Mouse (Mus musculus): ENCODE data around the gene Rasgrp3. TPM values are rescaled to one million over a fixed set of nuclear protein-coding genes. Genes with fewer than 3 reads are reported as not detected.
"Not testable (repeated sequence)": the region's sequence is repeated elsewhere in the genome, so short reads cannot be mapped to it uniquely, and the experiment has no call there.

Rasgrp3 gene
- polyA plus RNA-seq, 1 experiment from 2014 or later = 2.9 TPM

DNA sequence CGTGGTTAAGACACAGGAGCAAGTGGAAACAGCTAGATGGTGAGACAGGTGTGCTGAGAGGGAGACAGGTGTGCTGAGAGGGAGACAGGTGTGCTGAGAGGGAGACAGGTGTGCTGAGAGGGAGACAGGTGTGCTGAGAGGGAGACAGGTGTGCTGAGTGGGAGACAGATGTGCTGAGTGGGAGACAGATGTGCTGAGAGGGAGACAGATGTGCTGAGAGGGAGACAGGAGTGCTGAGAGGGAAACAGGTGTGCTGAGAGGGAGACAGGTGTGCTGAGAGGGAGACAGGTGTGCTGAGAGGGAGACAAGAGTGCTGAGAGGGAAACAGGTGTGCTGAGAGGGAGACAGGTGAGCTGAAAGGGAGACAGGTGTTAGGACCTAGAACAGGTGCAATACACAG is 27.5 kb downstream of the Rasgrp3 start:
- H3K4me2 ChIP-seq; DNase-seq; H3K27ac ChIP-seq; H3K36me3 ChIP-seq; H3K9ac ChIP-seq; H3K9me3 ChIP-seq (replicated peaks); H3K27me3 ChIP-seq; ATAC-seq (ENCODE audit: low read depth); H3K4me3 ChIP-seq (replicated peaks): not testable (repeated sequence)
- peaks cover 11% of the 10 kb centered on the region for H3K4me1 ChIP-seq (replicated peaks)
- WGBS (ENCODE audit: insufficient replicate concordance) = 71% methylated on average over 1 of the region's 1 CpGs

- no peak overlapping the region for H3K4me3 ChIP-seq (replicated peaks)
- H3K4me1 ChIP-seq (replicated peaks) = peaks cover 11% of the 10 kb centered on the region
- 61% methylated on average over 2 of the region's 2 CpGs for WGBS (ENCODE audit: insufficient replicate concordance)
- H3K4me2 ChIP-seq = no peak overlapping the region
- no peaks in the 10 kb centered on the region for H3K36me3 ChIP-seq
- ATAC-seq (ENCODE audit: low read depth) (no peak), DNase-seq (no peak)
- no peak overlapping the region for H3K27ac ChIP-seq
- H3K9ac ChIP-seq = no peak overlapping the region
- H3K27me3 ChIP-seq = no peaks in the 10 kb centered on the region
- no peaks in the 10 kb centered on the region for H3K9me3 ChIP-seq (replicated peaks)
Measured at GRCm38 (mm10) chr17:75463645-75464044, 27.9 kb downstream of the Rasgrp3 start.

- no peak for ATAC-seq (ENCODE audit: low read depth)
- no peak overlapping the region for H3K9ac ChIP-seq
- WGBS (ENCODE audit: insufficient replicate concordance) = 8% methylated on average over 9 of the region's 9 CpGs
Measured at GRCm38 (mm10) chr17:75464331-75464982, 28.8 kb downstream of the Rasgrp3 start.

DNA sequence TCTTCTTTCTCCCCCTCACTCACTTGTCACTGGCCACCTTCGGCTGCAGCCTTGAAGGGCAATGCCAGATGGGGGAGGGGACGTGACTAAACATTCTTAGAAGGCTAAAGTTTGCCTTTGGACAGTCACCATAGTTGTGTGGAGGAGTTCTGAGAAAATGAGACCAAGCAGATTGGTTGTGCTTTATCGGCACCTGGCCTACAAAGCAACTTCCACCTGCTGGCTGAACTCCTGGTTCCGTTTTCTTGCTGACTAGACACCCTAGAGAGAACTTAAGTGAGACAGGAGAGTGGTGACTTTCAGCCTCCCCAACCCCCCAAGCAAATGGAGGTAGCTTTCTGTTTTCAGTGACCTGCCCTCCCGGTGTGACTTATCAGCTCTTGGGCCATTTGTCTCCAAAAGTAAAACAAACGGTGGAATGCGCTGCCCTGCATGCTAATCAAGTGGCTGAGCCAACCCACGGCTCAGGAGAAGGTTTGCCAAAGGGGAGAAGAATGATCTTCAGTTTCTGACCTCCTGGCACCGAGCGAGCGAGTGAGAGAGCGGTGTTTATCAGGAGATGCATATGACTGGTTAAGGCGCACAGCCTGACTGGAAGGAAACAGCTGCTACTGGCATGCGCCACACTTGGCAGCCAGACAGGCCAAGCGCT is 29.4 kb downstream of the Rasgrp3 start:
- ATAC-seq (ENCODE audit: low read depth) = peak; percentile 41; the same call in 1 of the 2 replicates
- WGBS (ENCODE audit: insufficient replicate concordance) = 1% methylated on average over 15 of the region's 15 CpGs

More at GRCm38 (mm10) chr17:75464331-75464982, 28.8 kb downstream of the Rasgrp3 start:
- no peak overlapping the region for H3K4me3 ChIP-seq (replicated peaks)
- DNase-seq = no peak
- peaks cover 11% of the 10 kb centered on the region for H3K4me1 ChIP-seq (replicated peaks)
- H3K9me3 ChIP-seq (replicated peaks) = no peaks in the 10 kb centered on the region
- no peaks in the 10 kb centered on the region for H3K36me3 ChIP-seq
- H3K27ac ChIP-seq = no peak overlapping the region
- peak overlapping the region; percentile 58 for H3K4me2 ChIP-seq
- H3K27me3 ChIP-seq = no peaks in the 10 kb centered on the region

GRCm38 (mm10) chr17:75465635-75465997 is 29.9 kb downstream of the Rasgrp3 start:
- Histone ChIP-seq H3K27ac (no peak overlapping the region), H3K9me3 (replicated peaks) (no peaks in the 10 kb centered on the region), H3K9ac (no peak overlapping the region), H3K4me1 (replicated peaks) (peaks cover 11% of the 10 kb centered on the region), H3K4me3 (replicated peaks) (peak overlapping the region; percentile 31), H3K4me2 (peak overlapping the region; percentile 58), H3K27me3 (no peaks in the 10 kb centered on the region), H3K36me3 (no peaks in the 10 kb centered on the region)
- 16% methylated on average over 14 of the region's 14 CpGs for WGBS (ENCODE audit: insufficient replicate concordance)
- ATAC-seq (ENCODE audit: low read depth) (no peak), DNase-seq (no peak)

More for the DNA sequence above, 29.4 kb downstream of the Rasgrp3 start:
- H3K27me3 ChIP-seq = no peaks in the 10 kb centered on the region
- H3K4me3 ChIP-seq (replicated peaks) = peak overlapping the region; percentile 31
- H3K9me3 ChIP-seq (replicated peaks) = no peaks in the 10 kb centered on the region
- H3K36me3 ChIP-seq = no peaks in the 10 kb centered on the region
- H3K4me1 ChIP-seq (replicated peaks) = peaks cover 11% of the 10 kb centered on the region
- no peak overlapping the region for H3K9ac ChIP-seq
- H3K27ac ChIP-seq = no peak overlapping the region
- DNase-seq = no peak
- H3K4me2 ChIP-seq = peak overlapping the region; percentile 58

DNA sequence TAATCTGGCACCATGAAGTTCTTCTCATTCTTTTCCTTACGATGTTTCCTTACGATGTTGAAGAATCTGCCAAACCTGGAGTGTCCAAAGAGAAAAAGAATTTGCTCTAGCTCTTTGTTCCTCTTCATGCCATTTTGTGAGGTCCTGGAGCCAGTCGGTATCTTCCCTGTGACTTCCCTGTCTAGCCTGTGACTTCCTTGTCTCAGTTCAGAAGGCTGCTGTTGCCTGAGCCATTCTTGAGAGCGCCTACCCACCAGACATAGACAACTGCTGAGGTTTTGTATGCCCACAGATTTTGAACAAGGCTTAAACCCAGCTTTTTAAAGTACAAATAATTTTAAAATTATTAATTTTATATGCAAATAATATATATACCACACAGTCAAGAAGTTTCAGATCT is 31.3 kb downstream of the Rasgrp3 start:
- DNase-seq (no peak), ATAC-seq (ENCODE audit: low read depth) (no peak)
- Histone ChIP-seq H3K27me3 (no peaks in the 10 kb centered on the region), H3K9me3 (replicated peaks) (no peaks in the 10 kb centered on the region), H3K4me2 (no peak overlapping the region), H3K27ac (no peak overlapping the region), H3K36me3 (no peaks in the 10 kb centered on the region), H3K4me3 (replicated peaks) (no peak overlapping the region), H3K4me1 (replicated peaks) (peaks cover 11% of the 10 kb centered on the region), H3K9ac (no peak overlapping the region)
- WGBS (ENCODE audit: insufficient replicate concordance) = 49% methylated on average over 4 of the region's 4 CpGs

GRCm38 (mm10) chr17:75467526-75467925 is 31.8 kb downstream of the Rasgrp3 start:
- H3K4me3 ChIP-seq (replicated peaks) = no peak overlapping the region
- 56% methylated on average over 2 of the region's 2 CpGs for WGBS (ENCODE audit: insufficient replicate concordance)
- no peak for ATAC-seq (ENCODE audit: low read depth)

DNA sequence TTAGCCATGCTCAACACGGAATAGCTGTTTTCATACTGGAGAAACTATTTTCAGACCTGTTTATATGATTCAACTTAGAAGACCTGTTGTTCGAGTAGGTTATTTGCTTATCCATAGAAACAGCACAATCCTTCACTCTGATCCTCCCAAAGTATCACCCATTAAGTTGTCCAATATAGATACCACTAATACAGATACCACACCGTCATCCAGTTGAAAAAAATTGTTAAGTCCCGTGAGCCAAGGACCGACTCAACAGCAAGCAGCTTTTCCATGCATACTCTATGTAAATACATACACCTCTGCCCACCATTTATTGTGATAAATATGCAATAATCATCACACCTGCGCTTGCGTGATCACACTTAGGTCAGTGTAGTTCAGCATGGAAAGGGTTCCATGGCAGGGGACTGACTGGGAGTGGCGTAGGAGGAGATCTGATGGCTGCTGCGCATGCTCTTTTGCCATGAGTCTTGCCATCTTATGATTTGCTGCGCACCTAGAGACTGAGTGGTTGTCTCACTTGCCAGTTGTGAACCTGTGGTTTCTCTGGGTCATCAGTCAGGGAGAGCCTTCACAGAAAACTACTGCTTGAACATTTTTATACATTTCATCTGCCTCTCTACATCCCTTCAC is 32.9 kb downstream of the Rasgrp3 start:
- DNase-seq (no peak), ATAC-seq (ENCODE audit: low read depth) (no peak)
- H3K36me3 ChIP-seq = no peaks in the 10 kb centered on the region
- WGBS (ENCODE audit: insufficient replicate concordance) = 70% methylated on average over 10 of the region's 10 CpGs
- H3K4me2 ChIP-seq = no peak overlapping the region
- no peaks in the 10 kb centered on the region for H3K9me3 ChIP-seq (replicated peaks)
- H3K27me3 ChIP-seq = no peaks in the 10 kb centered on the region
- no peak overlapping the region for H3K4me3 ChIP-seq (replicated peaks)
- H3K4me1 ChIP-seq (replicated peaks) = peaks cover 11% of the 10 kb centered on the region
- H3K9ac ChIP-seq = no peak overlapping the region
- H3K27ac ChIP-seq = no peak overlapping the region

More at GRCm38 (mm10) chr17:75467526-75467925, 31.8 kb downstream of the Rasgrp3 start:
- no peak overlapping the region for H3K27ac ChIP-seq
- no peaks in the 10 kb centered on the region for H3K27me3 ChIP-seq
- H3K4me1 ChIP-seq (replicated peaks) = peaks cover 11% of the 10 kb centered on the region
- H3K4me2 ChIP-seq = no peak overlapping the region
- H3K36me3 ChIP-seq = no peaks in the 10 kb centered on the region
- H3K9ac ChIP-seq = no peak overlapping the region
- H3K9me3 ChIP-seq (replicated peaks) = no peaks in the 10 kb centered on the region
- no peak for DNase-seq

GRCm38 (mm10) chr17:75470325-75470724 is 34.6 kb downstream of the Rasgrp3 start:
- no peak for ATAC-seq (ENCODE audit: low read depth)
- Histone ChIP-seq H3K27me3 (no peaks in the 10 kb centered on the region), H3K4me3 (replicated peaks) (no peak overlapping the region), H3K4me1 (replicated peaks) (peaks cover 3% of the 10 kb centered on the region), H3K9me3 (replicated peaks) (no peaks in the 10 kb centered on the region), H3K4me2 (no peak overlapping the region), H3K36me3 (no peaks in the 10 kb centered on the region), H3K9ac (no peak overlapping the region), H3K27ac (no peak overlapping the region)
- DNase-seq = no peak
- WGBS (ENCODE audit: insufficient replicate concordance) = 67% methylated on average over 6 of the region's 6 CpGs

GRCm38 (mm10) chr17:75470885-75471610 is 35.4 kb downstream of the Rasgrp3 start:
- H3K4me2 ChIP-seq = no peak overlapping the region
- H3K4me1 ChIP-seq (replicated peaks) = peaks cover 5% of the 10 kb centered on the region; the same call in 1 of the 2 replicates
- H3K27me3 ChIP-seq = no peaks in the 10 kb centered on the region
- WGBS (ENCODE audit: insufficient replicate concordance) = 76% methylated on average over 7 of the region's 7 CpGs
- no peak overlapping the region for H3K27ac ChIP-seq
- no peaks in the 10 kb centered on the region for H3K9me3 ChIP-seq (replicated peaks)
- no peak for DNase-seq
- H3K9ac ChIP-seq = no peak overlapping the region
- no peak for ATAC-seq (ENCODE audit: low read depth)
- H3K4me3 ChIP-seq (replicated peaks) = no peak overlapping the region
- no peaks in the 10 kb centered on the region for H3K36me3 ChIP-seq

DNA sequence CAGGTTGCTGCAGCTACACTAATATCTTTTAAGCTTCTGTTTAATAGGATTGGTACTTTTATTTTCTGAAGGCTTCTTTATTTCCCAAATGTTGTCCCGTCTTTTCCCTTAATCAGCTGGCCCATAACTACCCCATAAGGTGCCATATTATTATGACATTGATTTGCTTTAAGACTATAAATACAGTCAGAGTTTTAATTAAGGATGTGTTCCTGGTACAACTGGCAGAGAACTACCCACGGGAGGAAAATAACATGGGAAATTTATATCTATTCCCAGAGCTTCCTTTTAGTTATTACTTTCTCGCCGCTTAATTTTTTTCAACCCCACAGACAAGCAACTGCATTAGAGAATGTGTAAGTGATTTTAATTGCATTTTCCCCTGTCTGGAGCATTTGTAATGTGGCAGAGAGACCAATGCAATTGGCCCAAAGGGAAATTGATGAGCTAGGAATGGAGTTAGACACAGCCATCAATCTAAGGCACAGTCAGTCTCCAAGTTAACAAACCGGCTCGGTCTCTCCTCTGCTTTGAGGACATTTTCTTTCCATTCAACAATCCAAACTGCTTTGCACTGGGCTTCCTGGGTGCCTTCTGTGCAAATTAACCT is 36.1 kb downstream of the Rasgrp3 start:
- H3K36me3 ChIP-seq = no peaks in the 10 kb centered on the region
- DNase-seq (no peak), ATAC-seq (ENCODE audit: low read depth) (no peak)
- no peak overlapping the region for H3K4me3 ChIP-seq (replicated peaks)
- no peak overlapping the region for H3K27ac ChIP-seq
- H3K9me3 ChIP-seq (replicated peaks) = no peaks in the 10 kb centered on the region
- peaks cover 10% of the 10 kb centered on the region for H3K4me1 ChIP-seq (replicated peaks)
- H3K9ac ChIP-seq = no peak overlapping the region
- 80% methylated on average over 6 of the region's 6 CpGs for WGBS (ENCODE audit: insufficient replicate concordance)
- H3K4me2 ChIP-seq = no peak overlapping the region
- no peaks in the 10 kb centered on the region for H3K27me3 ChIP-seq

Data from liver, embryonic 13.5 days (tissue).